ENCODE assay signal across 16 mouse cellular contexts in genomic region chr14:120149341-120149741, GRCm38 (mm10).
A peak's percentile ranks its signal among the peaks of the same experiment; 100 is the strongest.
DNase-seq lines count a peak whose midpoint lies in the region; ATAC-seq lines count a peak whose summit lies in the region.
"Had no signal": no experiment of that assay in that cellular context is flagged by ENCODE, and none has a peak within 500 bp of the region (broad histone marks: within the 10 kb centered on the region; RNA-seq: fewer than 3 reads in every experiment).

No protein-coding gene starts in this region.

- H3K36me3 ChIP-seq in embryonic facial prominence, embryonic 14.5 days (ENCODE audit: control insufficient read depth, insufficient read depth, low read length), result no peaks in the 10 kb centered on the region
- no peaks in the 10 kb centered on the region for H3K36me3 ChIP-seq in limb, embryonic 12.5 days

- peak; percentile 89 for DNase-seq in brain, adult 2 months (ENCODE audit: low read depth, low spot score)
- DNase-seq in embryonic facial prominence, embryonic 14.5 days (ENCODE audit: low spot score), result no peak
- peak; percentile 74 for DNase-seq in layer of hippocampus, adult 9-11 months
- no peak for DNase-seq in thymus, postnatal 0 days (ENCODE audit: low spot score)
- no peak for DNase-seq in MN1 (ENCODE audit: low spot score)
- DNase-seq: adrenal gland, postnatal 10 days; heart, adult 18-20 months; heart, postnatal 10 days; kidney, adult 9 months; lung, adult 2 months had no signal

- no peak overlapping the region for H3K4me3 ChIP-seq in embryonic facial prominence, embryonic 14.5 days (ENCODE audit: low read depth, low read length)
- no peak overlapping the region for H3K4me3 ChIP-seq in limb, embryonic 12.5 days (replicated peaks)
- H3K4me3 ChIP-seq: megakaryocyte, embryonic 14.5 days; myocyte had no signal

- H3K9me3 ChIP-seq in embryonic facial prominence, embryonic 14.5 days (ENCODE audit: control insufficient read depth, low read length), result no peaks in the 10 kb centered on the region
- no peaks in the 10 kb centered on the region for H3K9me3 ChIP-seq in limb, embryonic 12.5 days
- H3K9me3 ChIP-seq: megakaryocyte, embryonic 14.5 days had no signal

- peak overlapping the region; percentile 19; the same call in 1 of the 2 replicates for H3K4me2 ChIP-seq in embryonic facial prominence, embryonic 14.5 days (ENCODE audit: low read depth, low read length)
- no peak overlapping the region for H3K4me2 ChIP-seq in limb, embryonic 12.5 days

- ATAC-seq in embryonic facial prominence, embryonic 14.5 days (ENCODE audit: low read depth), result peak; percentile 11; the same call in 1 of the 2 replicates
- ATAC-seq in limb, embryonic 12.5 days (ENCODE audit: insufficient number of reproducible peaks, insufficient read depth, low FRiP score, low TSS enrichment, low read depth), result no peak
- ATAC-seq in cerebellum, adult (ENCODE audit: insufficient number of reproducible peaks, low FRiP score, low TSS enrichment), result no peak
- ATAC-seq: hindbrain, embryonic 16.5 days had no signal

- 69% methylated on average over 11 of the region's 11 CpGs for WGBS in embryonic facial prominence, embryonic 14.5 days
- WGBS in limb, embryonic 12.5 days, result 82% methylated on average over 11 of the region's 11 CpGs

- H3K27ac ChIP-seq in embryonic facial prominence, embryonic 14.5 days (replicated peaks; ENCODE audit: low read depth, low read length), result peak overlapping the region; percentile 88
- peak overlapping the region; percentile 88 for H3K27ac ChIP-seq in limb, embryonic 12.5 days

- no peak overlapping the region for H3K9ac ChIP-seq in embryonic facial prominence, embryonic 14.5 days (ENCODE audit: low read depth, low read length)
- H3K9ac ChIP-seq in limb, embryonic 12.5 days (replicated peaks), result no peak overlapping the region

- peaks cover 32% of the 10 kb centered on the region for H3K4me1 ChIP-seq in embryonic facial prominence, embryonic 14.5 days (ENCODE audit: control insufficient read depth, insufficient read depth, low read length)
- H3K4me1 ChIP-seq in limb, embryonic 12.5 days (replicated peaks), result peaks cover 59% of the 10 kb centered on the region
- H3K4me1 ChIP-seq: megakaryocyte, embryonic 14.5 days had no signal

- no peaks in the 10 kb centered on the region for H3K27me3 ChIP-seq in embryonic facial prominence, embryonic 14.5 days (replicated peaks; ENCODE audit: control insufficient read depth, insufficient read depth, low read length)
- H3K27me3 ChIP-seq in limb, embryonic 12.5 days, result no peaks in the 10 kb centered on the region
- H3K27me3 ChIP-seq: CH12.LX had no signal

Comparison
In these comparisons a context has a peak if more than half of its experiments do, and no peak if none do; other contexts are left out.
1. DNase-seq: peak in brain, adult 2 months (single experiment) and layer of hippocampus, adult 9-11 months (single experiment); none in embryonic facial prominence, embryonic 14.5 days (single experiment), thymus, postnatal 0 days (single experiment) and MN1 (single experiment).